Mouse (Mus musculus): ENCODE measurements around the gene Pde4d. TPM values are rescaled to one million over a fixed set of nuclear protein-coding genes. Genes with fewer than 3 reads are reported as not detected.
A peak's percentile ranks its signal among the peaks of the same experiment; 100 is the strongest.

Pde4d gene
- polyA plus RNA-seq, 1 experiment from 2014 or later = 13.0 TPM

DNA sequence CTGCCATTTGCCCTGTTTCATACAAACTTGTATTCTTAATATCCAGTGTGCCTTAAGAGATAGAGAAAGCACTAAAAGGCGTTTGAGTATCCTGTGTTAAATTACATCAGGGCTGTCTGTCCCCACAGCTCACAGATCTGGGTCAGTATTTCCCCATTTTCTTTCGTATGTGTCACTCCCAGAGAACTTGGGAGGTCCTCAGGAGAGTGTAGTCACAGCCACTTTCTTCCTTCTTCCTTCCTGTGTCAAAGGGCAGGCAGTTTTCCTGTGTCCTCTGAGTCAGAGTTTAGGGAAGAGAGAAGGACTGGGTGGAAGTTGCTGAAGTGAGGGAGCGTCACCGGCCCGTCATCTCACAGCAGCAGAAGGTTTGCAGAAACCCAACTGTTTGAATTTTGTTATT is 103.2 kb downstream of the Pde4d start:
- 55% methylated on average over 5 of the region's 5 CpGs for WGBS
- Histone ChIP-seq H3K4me3 (ENCODE audit: low read depth, low read length) (no peak overlapping the region), H3K4me2 (replicated peaks; ENCODE audit: low read depth) (no peak overlapping the region), H3K9me3 (ENCODE audit: control insufficient read depth, low read length) (no peaks in the 10 kb centered on the region), H3K9ac (ENCODE audit: low read length) (no peak overlapping the region), H3K27ac (replicated peaks) (no peak overlapping the region), H3K27me3 (ENCODE audit: control insufficient read depth, insufficient read depth, low read length) (no peaks in the 10 kb centered on the region), H3K4me1 (replicated peaks; ENCODE audit: control insufficient read depth, insufficient read depth) (no peaks in the 10 kb centered on the region), H3K36me3 (ENCODE audit: control insufficient read depth, insufficient read depth, low read length) (no peaks in the 10 kb centered on the region)
- ATAC-seq (ENCODE audit: low FRiP score, low TSS enrichment) = peak; percentile 87
- DNase-seq (ENCODE audit: low spot score) = no peak
- TF ChIP-seq CTCF (IDR thresholded peaks at IDR 0.05; ENCODE audit: low read depth) (no peak), EP300 (optimal IDR thresholded peaks at IDR 0.05) (no peak)

DNA sequence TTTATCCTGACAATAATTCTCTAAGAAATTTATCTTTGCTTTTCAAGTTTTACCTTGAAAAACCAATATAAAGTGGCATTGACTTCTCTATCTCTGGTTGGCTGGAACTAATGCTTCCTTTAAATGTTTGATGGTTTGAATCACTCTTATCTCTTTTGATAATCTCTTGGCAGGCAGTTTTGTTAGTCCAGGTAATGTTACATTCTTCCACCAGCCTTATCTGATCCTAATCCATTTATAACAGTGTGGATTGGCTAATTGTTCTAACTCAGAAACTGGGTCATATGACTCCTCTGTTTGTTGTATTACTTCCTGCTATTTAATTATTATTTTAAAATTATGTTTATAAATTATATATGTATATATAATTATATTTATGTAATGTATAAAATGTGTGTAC is 105.2 kb downstream of the Pde4d start:
- DNase-seq (ENCODE audit: low spot score) = no peak
- H3K4me3 ChIP-seq (ENCODE audit: low read depth, low read length) = no peak overlapping the region
- H3K4me2 ChIP-seq (replicated peaks; ENCODE audit: low read depth) = no peak overlapping the region
- ATAC-seq (ENCODE audit: low FRiP score, low TSS enrichment) = no peak
- no peaks in the 10 kb centered on the region for H3K9me3 ChIP-seq (ENCODE audit: control insufficient read depth, low read length)
- H3K9ac ChIP-seq (ENCODE audit: low read length) = no peak overlapping the region
- H3K27ac ChIP-seq (replicated peaks) = no peak overlapping the region
- no peaks in the 10 kb centered on the region for H3K4me1 ChIP-seq (replicated peaks; ENCODE audit: control insufficient read depth, insufficient read depth)
- TF ChIP-seq EP300 (optimal IDR thresholded peaks at IDR 0.05) = no peak
- no peaks in the 10 kb centered on the region for H3K36me3 ChIP-seq (ENCODE audit: control insufficient read depth, insufficient read depth, low read length)
- no peaks in the 10 kb centered on the region for H3K27me3 ChIP-seq (ENCODE audit: control insufficient read depth, insufficient read depth, low read length)

GRCm38 (mm10) chr13:108596938-108597337 is 147.2 kb downstream of the Pde4d start:
- ATAC-seq (ENCODE audit: low FRiP score, low TSS enrichment) (no peak), DNase-seq (ENCODE audit: low spot score) (no peak)
- no peak overlapping the region for H3K4me2 ChIP-seq (replicated peaks; ENCODE audit: low read depth)
- no peak overlapping the region for H3K4me3 ChIP-seq (ENCODE audit: low read depth, low read length)
- H3K27me3 ChIP-seq (ENCODE audit: control insufficient read depth, insufficient read depth, low read length) = no peaks in the 10 kb centered on the region
- no peaks in the 10 kb centered on the region for H3K36me3 ChIP-seq (ENCODE audit: control insufficient read depth, insufficient read depth, low read length)
- H3K9me3 ChIP-seq (ENCODE audit: control insufficient read depth, low read length) = no peaks in the 10 kb centered on the region
- TF ChIP-seq CTCF (IDR thresholded peaks at IDR 0.05; ENCODE audit: low read depth) (no peak), EP300 (optimal IDR thresholded peaks at IDR 0.05) (no peak)
- no peaks in the 10 kb centered on the region for H3K4me1 ChIP-seq (replicated peaks; ENCODE audit: control insufficient read depth, insufficient read depth)
- WGBS = 65% methylated on average over 3 of the region's 3 CpGs
- H3K27ac ChIP-seq (replicated peaks) = no peak overlapping the region
- H3K9ac ChIP-seq (ENCODE audit: low read length) = no peak overlapping the region

- H3K9me3 ChIP-seq (ENCODE audit: control insufficient read depth, low read length) = no peaks in the 10 kb centered on the region
- H3K27me3 ChIP-seq (ENCODE audit: control insufficient read depth, insufficient read depth, low read length) = no peaks in the 10 kb centered on the region
- no peak for ATAC-seq (ENCODE audit: low FRiP score, low TSS enrichment)
- no peaks in the 10 kb centered on the region for H3K4me1 ChIP-seq (replicated peaks; ENCODE audit: control insufficient read depth, insufficient read depth)
- no peak overlapping the region for H3K4me3 ChIP-seq (ENCODE audit: low read depth, low read length)
- no peaks in the 10 kb centered on the region for H3K36me3 ChIP-seq (ENCODE audit: control insufficient read depth, insufficient read depth, low read length)
- no peak overlapping the region for H3K9ac ChIP-seq (ENCODE audit: low read length)
- no peak for DNase-seq (ENCODE audit: low spot score)
- 77% methylated on average over 3 of the region's 3 CpGs for WGBS
- H3K4me2 ChIP-seq (replicated peaks; ENCODE audit: low read depth) = no peak overlapping the region
- no peak overlapping the region for H3K27ac ChIP-seq (replicated peaks)
- TF ChIP-seq EP300 (optimal IDR thresholded peaks at IDR 0.05) = no peak
Measured at GRCm38 (mm10) chr13:108598673-108599072, 148.9 kb downstream of the Pde4d start.

- no peak overlapping the region for H3K9ac ChIP-seq (ENCODE audit: low read length)
- H3K4me1 ChIP-seq (replicated peaks; ENCODE audit: control insufficient read depth, insufficient read depth) = no peaks in the 10 kb centered on the region
- no peak overlapping the region for H3K4me3 ChIP-seq (ENCODE audit: low read depth, low read length)
- H3K36me3 ChIP-seq (ENCODE audit: control insufficient read depth, insufficient read depth, low read length) = no peaks in the 10 kb centered on the region
- no peak for ATAC-seq (ENCODE audit: low FRiP score, low TSS enrichment)
- no peaks in the 10 kb centered on the region for H3K27me3 ChIP-seq (ENCODE audit: control insufficient read depth, insufficient read depth, low read length)
- DNase-seq (ENCODE audit: low spot score) = peak; percentile 53
- H3K9me3 ChIP-seq (ENCODE audit: control insufficient read depth, low read length) = no peaks in the 10 kb centered on the region
- no peak overlapping the region for H3K4me2 ChIP-seq (replicated peaks; ENCODE audit: low read depth)
- no peak overlapping the region for H3K27ac ChIP-seq (replicated peaks)
- WGBS = 58% methylated on average over 6 of the region's 6 CpGs
- TF ChIP-seq CTCF (IDR thresholded peaks at IDR 0.05; ENCODE audit: low read depth) = no peak
- TF ChIP-seq EP300 (optimal IDR thresholded peaks at IDR 0.05) = no peak
Measured at GRCm38 (mm10) chr13:108599186-108599900, 149.6 kb downstream of the Pde4d start.

DNA sequence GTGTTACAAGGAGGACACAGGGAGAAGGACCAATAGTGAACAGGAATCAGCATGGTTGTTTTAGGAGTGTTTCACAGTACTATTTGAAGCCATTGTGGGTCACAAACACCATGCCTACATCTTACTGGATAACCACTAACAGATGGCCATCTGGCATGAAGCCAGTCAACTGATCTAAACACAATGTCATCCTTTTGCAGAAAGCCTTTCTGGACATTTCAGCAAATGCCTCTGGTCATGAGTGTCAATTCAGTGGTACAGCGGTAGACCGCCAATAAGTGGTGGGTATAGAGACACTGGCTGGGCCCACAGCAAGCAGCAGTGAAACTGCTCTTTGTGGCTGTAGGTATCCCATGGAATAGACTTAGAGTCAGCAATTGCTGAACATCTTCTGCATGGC is 151.3 kb downstream of the Pde4d start:
- no peak overlapping the region for H3K4me2 ChIP-seq (replicated peaks; ENCODE audit: low read depth)
- no peak for TF ChIP-seq CTCF (IDR thresholded peaks at IDR 0.05; ENCODE audit: low read depth)
- DNase-seq (ENCODE audit: low spot score) (no peak), ATAC-seq (ENCODE audit: low FRiP score, low TSS enrichment) (no peak)
- no peak overlapping the region for H3K4me3 ChIP-seq (ENCODE audit: low read depth, low read length)
- H3K4me1 ChIP-seq (replicated peaks; ENCODE audit: control insufficient read depth, insufficient read depth) = no peaks in the 10 kb centered on the region
- H3K27me3 ChIP-seq (ENCODE audit: control insufficient read depth, insufficient read depth, low read length) = no peaks in the 10 kb centered on the region
- H3K27ac ChIP-seq (replicated peaks) = no peak overlapping the region
- no peaks in the 10 kb centered on the region for H3K36me3 ChIP-seq (ENCODE audit: control insufficient read depth, insufficient read depth, low read length)
- no peaks in the 10 kb centered on the region for H3K9me3 ChIP-seq (ENCODE audit: control insufficient read depth, low read length)
- 75% methylated on average over 2 of the region's 2 CpGs for WGBS
- H3K9ac ChIP-seq (ENCODE audit: low read length) = no peak overlapping the region

All from stomach, postnatal 0 days (tissue).